Mouse (Mus musculus) thymus, postnatal 36 days (tissue): Measurements from ENCODE around the gene Gm49450.
A peak's percentile ranks its signal among the peaks of the same experiment; 100 is the strongest.
"Not testable (repeated sequence)": the region's sequence is repeated elsewhere in the genome, so short reads cannot be mapped to it uniquely, and the experiment has no call there.

ENCODE experiments used
- DNase-seq, 2 experiments: peaks; one replicate each; pipeline ENCODE4 v3.0.0; 2022; ENCODE audit warnings: mixed read lengths in 2 of 2

Gene Gm49450

DNA sequence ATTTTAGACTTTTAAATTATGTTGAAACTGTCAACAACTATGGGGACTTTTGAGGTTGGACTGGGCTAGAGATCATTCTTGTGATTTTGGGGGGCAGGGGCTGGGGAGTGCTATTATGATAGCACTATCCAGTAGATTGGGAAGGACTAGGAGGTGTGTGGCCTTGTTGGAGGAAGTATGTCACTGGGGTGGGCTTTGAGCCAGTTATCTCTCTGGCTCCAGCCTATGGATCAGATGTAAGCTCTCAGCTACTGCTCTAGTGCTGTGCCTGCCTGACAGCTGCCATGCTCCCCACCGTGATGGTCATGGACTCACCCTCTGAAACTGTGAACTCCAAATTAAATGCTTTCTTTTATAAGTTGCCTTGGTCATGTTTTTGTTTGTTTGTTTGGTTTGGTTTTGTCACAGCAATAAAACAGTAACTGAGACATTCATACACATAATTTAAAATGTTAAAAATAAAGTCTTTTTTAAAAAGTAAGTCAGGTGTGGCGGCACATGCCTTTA is 30.3 kb downstream of the Gm49450 start:
- no peak for DNase-seq

DNA sequence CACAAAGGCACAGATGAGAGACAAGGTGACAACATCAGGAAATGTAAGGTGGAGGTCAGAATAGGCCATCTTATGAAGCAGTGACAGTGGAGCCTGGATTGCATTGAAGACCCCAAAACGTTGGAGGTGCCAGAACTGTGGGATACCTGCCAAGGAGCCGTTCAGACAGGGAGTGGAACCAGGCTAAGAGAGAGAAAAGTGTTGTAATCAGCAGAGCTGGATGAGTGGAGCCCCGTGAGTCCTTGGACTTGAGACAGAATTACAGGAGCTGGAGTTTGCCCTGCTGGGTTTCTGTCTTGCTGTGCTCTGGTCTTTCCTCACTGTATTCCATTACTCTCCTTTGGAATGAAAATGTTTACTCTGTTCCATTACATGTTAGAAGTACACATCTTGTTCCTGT is 30.8 kb downstream of the Gm49450 start:
- DNase-seq = no peak

DNA sequence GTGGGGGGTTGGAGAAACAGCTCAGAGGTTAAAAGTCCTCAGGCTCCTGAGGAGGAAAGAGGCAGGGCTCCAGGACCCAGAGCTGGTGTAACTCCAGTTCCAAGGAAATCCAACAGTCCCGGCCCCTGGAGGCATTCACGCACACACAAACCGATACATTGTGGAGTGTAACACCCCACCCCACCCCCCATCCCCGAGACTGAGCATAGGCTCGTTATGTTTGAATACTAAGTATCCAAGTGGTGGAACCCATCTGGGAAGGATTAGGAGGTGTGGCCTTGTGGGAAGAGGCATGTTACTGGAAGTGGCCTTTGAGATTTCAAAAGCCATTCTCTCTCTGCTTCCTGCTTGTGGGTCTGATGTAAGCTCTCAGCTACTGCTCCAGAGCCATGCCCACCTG is 31.8 kb downstream of the Gm49450 start:
- no peak for DNase-seq

- DNase-seq = not testable (repeated sequence)
Measured at GRCm38 (mm10) chr15:98918499-98918895, 34.9 kb downstream of the Gm49450 start.

- peak; percentile 97 to 100 for DNase-seq
Measured at GRCm38 (mm10) chr15:98917538-98918498, 35.5 kb downstream of the Gm49450 start, which contains the start of gene Lmbr1l. Lmbr1l (minus strand) TSS chr15:98918231.

GRCm38 (mm10) chr15:98917091-98917490 is 36.3 kb downstream of the Gm49450 start:
- no peak for DNase-seq

DNA sequence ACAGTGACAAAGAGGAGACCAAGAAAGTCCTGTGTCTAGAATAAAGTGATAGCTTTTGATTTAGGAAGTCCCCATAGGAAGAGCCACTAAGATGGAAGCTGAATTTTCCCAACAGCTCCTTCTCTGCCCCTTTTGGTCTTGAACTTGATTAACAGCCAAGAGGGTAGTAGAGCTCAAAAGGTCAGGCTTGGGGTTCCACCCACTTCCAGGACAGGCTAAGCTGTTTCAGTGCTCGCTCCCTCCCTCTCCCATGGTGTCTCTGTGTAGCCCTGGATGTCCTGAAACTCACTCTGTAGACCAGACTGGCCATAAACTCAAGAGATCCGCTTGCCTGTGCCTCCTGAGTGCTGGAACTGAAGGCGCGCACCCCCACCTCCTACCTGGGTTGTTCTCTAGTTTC is 37.3 kb downstream of the Gm49450 start:
- no peak for DNase-seq

- no peak for DNase-seq
Measured at GRCm38 (mm10) chr15:98914903-98915302, 38.4 kb downstream of the Gm49450 start.

DNA sequence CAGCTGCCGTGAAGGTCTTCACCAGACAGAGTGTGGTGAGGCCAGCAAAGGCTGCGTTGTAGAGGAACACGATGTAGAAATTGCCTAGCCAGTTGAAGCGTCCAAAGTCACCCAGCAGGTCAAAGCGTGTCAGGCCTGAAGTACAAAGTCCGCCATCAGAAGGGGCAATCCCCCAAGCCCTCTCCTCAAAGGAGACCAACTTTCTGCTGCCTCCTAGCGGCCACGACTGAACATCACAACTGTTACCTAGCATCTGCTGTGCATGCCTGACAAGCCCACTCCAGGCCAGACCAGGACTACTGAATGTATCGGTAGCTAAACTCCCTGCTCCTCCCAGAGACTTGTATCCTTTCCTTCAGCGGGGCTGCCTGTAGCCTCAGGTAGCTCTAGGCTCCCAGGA is 48.7 kb downstream of the Gm49450 start:
- DNase-seq = peak; percentile 48 to 50

GRCm38 (mm10) chr15:98902600-98902999 is 50.8 kb downstream of the Gm49450 start:
- no peak for DNase-seq

- DNase-seq = no peak
Measured at GRCm38 (mm10) chr15:98901530-98901929, 51.8 kb downstream of the Gm49450 start.

DNA sequence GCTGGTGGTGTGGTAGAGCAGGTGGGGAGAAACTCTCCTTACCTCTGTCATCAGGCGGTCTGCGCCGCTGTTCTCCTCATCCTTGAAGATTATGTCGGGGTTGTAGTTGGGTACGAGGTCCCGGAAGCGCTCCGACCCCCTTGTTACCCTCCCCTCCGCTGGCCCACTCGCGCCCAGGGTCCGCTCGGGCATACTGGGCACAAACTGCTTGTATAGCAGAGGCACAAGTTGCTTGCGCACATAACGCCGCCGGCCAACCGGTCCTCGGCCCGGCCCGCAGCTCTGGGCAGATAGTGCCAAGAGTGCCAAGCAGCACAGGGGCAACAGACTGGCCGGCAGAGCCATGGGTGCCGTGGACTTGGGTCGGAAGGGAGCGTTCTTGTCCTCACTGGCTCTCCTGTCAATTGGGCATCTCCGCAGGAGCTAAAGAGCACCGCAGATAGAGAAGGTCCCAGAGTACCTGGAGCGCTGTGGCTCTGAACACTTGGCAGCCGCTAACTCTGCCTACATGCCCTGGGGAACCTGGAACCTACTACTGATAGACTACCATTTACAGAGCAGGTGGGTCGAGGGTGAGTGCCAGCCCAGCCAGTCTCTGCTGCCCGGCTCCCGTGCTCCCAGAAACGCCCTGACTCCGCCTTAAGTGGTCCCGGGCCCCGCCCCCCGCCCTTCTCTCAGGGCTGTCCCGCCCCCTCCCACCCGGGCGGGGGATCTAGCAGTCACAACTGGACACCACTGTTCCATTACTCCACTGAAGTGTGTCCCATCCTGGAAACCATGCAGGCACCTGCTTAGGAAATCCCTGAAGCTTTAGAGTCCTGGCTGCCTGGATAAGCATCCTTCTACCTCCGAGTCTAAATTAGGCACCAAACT is 55.2 kb downstream of the Gm49450 start, which contains the start of gene Dhh:
TSS of gene Dhh (minus strand) at position 613 of the 873 bp plus-strand sequence.
- DNase-seq = no peak

GRCm38 (mm10) chr15:98897495-98897894 is 55.9 kb downstream of the Gm49450 start:
- no peak for DNase-seq

GRCm38 (mm10) chr15:98895635-98896589 is 57.4 kb downstream of the Gm49450 start:
- DNase-seq = no peak

- no peak for DNase-seq
Measured at GRCm38 (mm10) chr15:98894746-98895634, 58.4 kb downstream of the Gm49450 start.

DNA sequence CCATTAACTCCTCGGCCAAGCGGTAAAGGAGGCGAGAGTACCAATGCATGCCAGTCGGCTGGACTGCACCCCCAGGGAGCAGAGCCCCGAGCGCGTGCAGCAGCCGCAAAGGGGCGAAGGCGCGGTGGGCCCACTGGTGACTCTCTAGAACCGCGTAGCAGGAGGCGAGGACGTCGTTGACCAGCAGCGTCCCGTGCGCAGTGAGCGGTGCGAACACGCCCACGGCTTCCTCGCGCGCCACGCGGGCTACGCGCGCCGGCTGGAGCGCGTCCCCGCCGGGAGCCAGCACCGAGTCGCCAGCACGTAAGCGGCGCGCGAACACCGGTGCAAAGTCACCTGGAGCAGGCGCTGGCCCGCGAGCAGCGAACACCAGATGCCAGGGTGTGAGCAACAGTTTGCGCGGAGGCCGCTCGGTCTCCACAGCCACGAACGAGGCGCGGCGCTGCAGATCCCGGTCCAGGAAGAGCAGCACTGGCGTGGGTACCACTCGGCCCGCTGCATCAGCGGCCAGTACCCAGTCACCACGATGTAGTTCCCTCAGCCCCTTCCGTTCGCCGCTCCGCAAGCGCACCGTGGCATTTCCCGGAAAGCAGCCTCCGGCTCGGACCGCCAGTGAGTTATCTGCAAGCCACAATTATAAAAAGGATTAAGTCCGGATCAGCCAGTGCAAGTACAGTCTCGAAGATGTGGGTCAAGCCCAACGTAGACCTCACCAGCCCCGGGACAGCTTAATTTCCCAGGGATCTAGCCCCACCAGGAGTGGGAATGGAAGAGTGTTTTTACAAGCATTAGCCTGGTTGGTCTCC is 59.2 kb downstream of the Gm49450 start, which contains the start of gene Rhebl1:
TSS of gene Rhebl1 (minus strand) at position 601 of the 806 bp plus-strand sequence.
- peak; percentile 20 to 31 for DNase-seq

GRCm38 (mm10) chr15:98893036-98893435 is 60.3 kb downstream of the Gm49450 start:
- DNase-seq = no peak

- DNase-seq = peak in 1 of 2 experiments; percentile 41
Measured at GRCm38 (mm10) chr15:98891907-98892606, 61.3 kb downstream of the Gm49450 start.

- no peak for DNase-seq
Measured at GRCm38 (mm10) chr15:98891198-98891742, 62.1 kb downstream of the Gm49450 start.
